Mouse (Mus musculus) ES-E14 (cell line): ENCODE results near the gene Ralbp1. TPM values are rescaled to one million over a fixed set of nuclear protein-coding genes. Genes with fewer than 3 reads are reported as not detected.

Source experiments
- DNase-seq: peaks from one replicate; pipeline ENCODE4 v3.0.0-alpha.2; 2013; ENCODE audit warnings: low read depth, low spot score
- H3K27ac ChIP-seq: 2 replicates; pipeline ENCODE4 v1.5.1; 2012; ENCODE audit warnings: low read depth, mild to moderate bottlenecking, low read length, moderate library complexity, mixed read lengths; ENCODE audit not compliant: poor library complexity, insufficient read depth, severe bottlenecking
- H3K36me3 ChIP-seq: 2 replicates; pipeline ENCODE4 v1.6.1; 2012; ENCODE audit warnings: mild to moderate bottlenecking, low read length, moderate library complexity, mixed read lengths; ENCODE audit not compliant: control insufficient read depth, poor library complexity, insufficient read depth, severe bottlenecking
- H3K4me1 ChIP-seq, 2 experiments: fragments of 150-350 bp in 1 of 2; sonication (generic) in 1 of 2; 2 replicates each; pipeline ENCODE4 v1.6.1; 2012; ENCODE audit warnings: low read length in 2 of 2, mild to moderate bottlenecking in 1 of 2, mixed read lengths in 1 of 2; ENCODE audit not compliant: control insufficient read depth in 2 of 2, insufficient read depth in 2 of 2, poor library complexity in 1 of 2
- H3K4me3 ChIP-seq, 2 experiments: fragments of 150-350 bp in 1 of 2; sonication (generic) in 1 of 2; 2 replicates each; pipeline ENCODE4 v1.5.1; 2012; ENCODE audit warnings: low read length in 2 of 2, low read depth in 1 of 2, mild to moderate bottlenecking in 1 of 2, mixed read lengths in 1 of 2; ENCODE audit not compliant: insufficient read depth in 1 of 2, poor library complexity in 1 of 2, severe bottlenecking in 1 of 2
- H3K9ac ChIP-seq: 2 replicates; pipeline ENCODE4 v1.6.1; 2012; ENCODE audit warnings: low read depth, mild to moderate bottlenecking, low read length, mixed read lengths; ENCODE audit not compliant: poor library complexity, insufficient read depth, severe bottlenecking
- H3K9me3 ChIP-seq: fragments of 150-350 bp; sonication (generic); 2 replicates; pipeline ENCODE4 v1.6.1; 2012; ENCODE audit warnings: low read depth, mild to moderate bottlenecking, low read length; ENCODE audit not compliant: control insufficient read depth, insufficient read depth
- CHD2 ChIP-seq: IDR thresholded peaks from 2 replicates; pipeline ENCODE4 v1.6.1; 2014; ENCODE audit warnings: mild to moderate bottlenecking, low read depth, low read length, inconsistent platforms
- HCFC1 ChIP-seq: IDR thresholded peaks from 2 replicates; pipeline ENCODE4 v1.6.1; 2012; ENCODE audit warnings: low read length, inconsistent platforms, borderline replicate concordance; ENCODE audit not compliant: insufficient read depth
- MAFK ChIP-seq: IDR thresholded peaks from 2 replicates; pipeline ENCODE4 v1.6.1; 2014; ENCODE audit warnings: mild to moderate bottlenecking, low read depth, low read length, inconsistent platforms; ENCODE audit not compliant: insufficient read depth
- ZC3H11A ChIP-seq: IDR thresholded peaks from 2 replicates; pipeline ENCODE4 v1.6.1; 2012; ENCODE audit warnings: low read depth, mild to moderate bottlenecking, inconsistent platforms, low read length, borderline replicate concordance
- ZNF384 ChIP-seq: IDR thresholded peaks from 2 replicates; pipeline ENCODE4 v1.6.1; 2012; ENCODE audit warnings: low read depth, low read length, inconsistent platforms
- in situ Hi-C, 2 experiments: fragments of 600-800 bp; cut with MboI; formaldehyde crosslinking; loops; one replicate each; pipeline ENCODE4 v1.15.1; 2025; ENCODE audit warnings: low sequenced_read_pairs in 2 of 2, inconsistent platforms in 1 of 2; ENCODE audit not compliant: unreplicated experiment in 2 of 2
- total RNA-seq: library from RNA; depleted of rRNA; stranded (reverse); fragments of 300-350 nt; gene quantifications from 2 replicates; pipeline ENCODE4 v1.2.3, GENCODE M21; 2012

Ralbp1 gene
- total RNA-seq, 1 experiment = 57.6 TPM

DNA sequence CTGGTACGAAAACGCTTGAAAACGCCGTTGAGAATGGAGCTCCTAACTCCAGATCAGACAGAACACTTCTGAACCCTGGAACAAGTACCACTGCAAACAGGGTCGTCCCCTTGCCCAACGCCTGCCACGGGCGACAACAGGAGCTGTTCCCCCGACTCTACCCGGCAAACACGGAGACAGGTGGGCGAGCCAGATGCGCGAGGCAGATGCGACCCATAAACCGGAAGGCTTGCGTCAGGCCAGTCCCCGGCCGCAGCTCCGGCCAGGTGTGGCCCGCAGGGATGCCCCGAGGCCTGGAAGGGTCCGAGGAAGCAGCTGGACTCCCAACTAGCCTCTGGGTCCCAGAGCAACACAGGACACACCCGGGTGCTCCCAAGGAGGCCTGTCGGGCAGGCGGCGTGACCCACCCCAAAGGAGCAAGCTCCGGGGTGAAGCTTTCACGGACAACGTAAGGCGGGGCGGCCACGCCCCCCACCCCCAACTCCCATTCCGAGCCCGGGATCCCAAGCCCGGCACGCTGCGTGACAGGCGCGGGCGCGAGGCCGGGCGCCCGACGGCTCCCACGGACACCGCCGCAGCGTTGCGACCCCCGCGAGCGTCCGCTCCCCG, 1.4 kb downstream of the Ralbp1 start:
- DNase-seq = no peak
- peaks cover 6 to 19% of the 10 kb centered on the region in 2 experiments; a peak in 3 of 4 replicates for H3K4me1 ChIP-seq
- in situ Hi-C loops = no loop called here

DNA sequence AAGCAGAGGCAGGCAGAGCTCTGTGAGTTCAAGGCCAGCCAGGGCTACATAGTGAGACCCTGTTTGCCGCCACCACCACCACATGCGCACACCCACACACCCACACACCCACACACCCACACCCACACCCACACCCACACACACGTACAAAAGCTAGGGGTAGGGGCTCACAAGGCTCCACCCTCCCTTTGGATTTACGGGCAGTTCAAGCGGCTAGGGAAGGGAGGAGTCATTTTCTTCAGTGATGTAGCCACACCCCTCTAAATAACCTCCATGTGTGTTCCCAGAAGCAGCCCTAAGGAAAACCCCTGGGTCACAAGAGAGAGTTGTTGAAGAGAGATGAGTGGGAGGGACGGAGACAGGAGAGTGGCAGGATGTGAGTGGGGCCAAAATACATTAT, 8.6 kb downstream of the Ralbp1 start:
- H3K9me3 ChIP-seq = no peaks in the 10 kb centered on the region
- H3K27ac ChIP-seq = peak overlapping the region; percentile 51; the same call in 1 of the 2 replicates
- peaks cover 2% of the 10 kb centered on the region; the same call in 1 of the 2 replicates for H3K36me3 ChIP-seq
- peak; percentile 39 for DNase-seq
- in situ Hi-C loops = no loop called here
- H3K9ac ChIP-seq = no peak overlapping the region
- TF ChIP-seq ZNF384 (no peak), HCFC1 (no peak), CHD2 (no peak), ZC3H11A (no peak), MAFK (no peak)
- H3K4me1 ChIP-seq = peaks cover 20 to 29% of the 10 kb centered on the region in 2 experiments
- peak overlapping the region; percentile 16 to 18; a peak in 2 of 4 replicates for H3K4me3 ChIP-seq

More for the DNA sequence above, 1.4 kb downstream of the Ralbp1 start:
- Histone ChIP-seq H3K36me3 (no peaks in the 10 kb centered on the region), H3K4me3 (peak overlapping the region; percentile 83 to 86), H3K9me3 (no peaks in the 10 kb centered on the region), H3K27ac (peak overlapping the region; percentile 65), H3K9ac (peak overlapping the region; percentile 89)
- TF ChIP-seq HCFC1 (no peak), CHD2 (no peak), ZC3H11A (no peak), MAFK (no peak), ZNF384 (no peak)

DNA sequence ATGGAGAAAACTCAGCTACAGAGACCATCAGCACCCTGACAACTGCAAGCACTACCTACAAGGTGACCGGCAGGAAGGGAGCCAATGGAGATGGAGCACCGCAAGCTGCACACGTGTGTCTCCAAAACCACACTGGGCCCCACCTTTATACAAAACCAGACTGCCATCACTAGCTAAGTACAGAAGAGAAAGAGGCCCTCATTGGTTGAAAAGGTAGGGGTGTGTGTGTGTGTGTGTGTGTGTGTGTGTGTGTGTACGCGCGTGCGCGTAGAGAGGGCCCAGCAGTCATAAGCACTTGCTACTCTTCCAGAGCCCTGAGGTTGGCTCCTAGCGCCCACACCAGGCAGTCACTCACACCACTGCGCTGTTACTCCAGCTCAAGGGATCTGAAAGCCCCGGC, 11.8 kb downstream of the Ralbp1 start:
- Histone ChIP-seq H3K4me1 (peaks cover 19 to 26% of the 10 kb centered on the region in 2 experiments), H3K9ac (0 out of 2 replicates have a peak overlapping the region, but pooled peaks have one; percentile 19), H3K9me3 (no peaks in the 10 kb centered on the region), H3K36me3 (peaks cover 2% of the 10 kb centered on the region; the same call in 1 of the 2 replicates), H3K27ac (no peak overlapping the region), H3K4me3 (no peak overlapping the region)
- TF ChIP-seq HCFC1 (no peak), ZC3H11A (no peak), CHD2 (no peak), ZNF384 (no peak), MAFK (no peak)
- in situ Hi-C loops = no loop called here
- no peak for DNase-seq

DNA sequence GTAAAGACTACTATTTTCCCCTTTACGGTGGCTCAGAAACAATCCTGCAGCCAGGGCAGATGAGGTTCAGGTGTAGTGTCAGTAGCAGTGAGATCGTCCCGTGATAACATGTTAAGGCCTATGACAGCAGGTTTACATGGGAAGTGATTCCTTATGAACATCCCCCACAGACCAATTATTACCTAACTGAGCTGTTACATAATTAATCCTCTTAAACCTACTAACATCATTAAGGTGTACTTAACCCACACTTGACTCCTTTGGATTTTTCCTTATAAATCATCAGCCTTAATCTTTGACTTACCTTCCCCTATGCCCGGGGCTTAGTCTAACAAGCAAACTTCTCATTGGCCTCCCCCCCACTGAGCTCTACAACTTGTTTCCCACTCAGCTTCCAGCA, 12.4 kb downstream of the Ralbp1 start:
- Histone ChIP-seq H3K27ac (no peak overlapping the region), H3K36me3 (no peaks in the 10 kb centered on the region; the same call in 1 of the 2 replicates), H3K4me1 (peaks cover 16 to 26% of the 10 kb centered on the region in 2 experiments), H3K4me3 (no peak overlapping the region), H3K9ac (no peak overlapping the region), H3K9me3 (no peaks in the 10 kb centered on the region)
- in situ Hi-C loops = no loop called here
- TF ChIP-seq HCFC1 = no peak
- no peak for TF ChIP-seq CHD2
- no peak for TF ChIP-seq ZNF384
- TF ChIP-seq MAFK = no peak
- TF ChIP-seq ZC3H11A = no peak
- no peak for DNase-seq

DNA sequence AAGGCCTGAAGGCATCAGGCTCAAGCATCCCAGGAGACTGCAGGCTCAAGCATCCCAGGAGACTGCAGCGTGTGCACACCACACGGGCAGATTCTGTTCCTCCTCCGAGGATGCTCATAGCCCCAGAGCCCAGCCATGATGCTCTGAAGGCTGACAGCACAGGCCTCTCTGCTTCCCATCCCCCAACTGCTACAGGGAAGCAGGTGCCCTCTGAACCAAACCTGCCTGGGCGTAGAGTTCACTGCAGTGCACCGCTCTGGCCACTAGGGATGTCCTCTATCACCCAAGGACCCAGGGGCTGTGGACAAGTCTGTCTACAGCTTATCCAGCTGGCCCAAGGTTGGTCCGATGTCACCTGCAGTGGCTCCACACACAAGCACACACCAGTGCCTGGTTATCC, 12.9 kb downstream of the Ralbp1 start:
- Histone ChIP-seq H3K9me3 (no peaks in the 10 kb centered on the region), H3K4me3 (no peak overlapping the region), H3K4me1 (peaks cover 16 to 26% of the 10 kb centered on the region in 2 experiments), H3K27ac (no peak overlapping the region), H3K36me3 (no peaks in the 10 kb centered on the region; the same call in 1 of the 2 replicates), H3K9ac (no peak overlapping the region)
- DNase-seq = peak; percentile 52
- in situ Hi-C loops = no loop called here
- TF ChIP-seq HCFC1 (0 out of 2 replicates have a peak, but pooled peaks have one; percentile 25), ZNF384 (no peak), MAFK (no peak), CHD2 (no peak), ZC3H11A (no peak; the same call in 1 of the 2 replicates)
